Mouse (Mus musculus): Measurements from ENCODE around the gene Rab1a.

DNA sequence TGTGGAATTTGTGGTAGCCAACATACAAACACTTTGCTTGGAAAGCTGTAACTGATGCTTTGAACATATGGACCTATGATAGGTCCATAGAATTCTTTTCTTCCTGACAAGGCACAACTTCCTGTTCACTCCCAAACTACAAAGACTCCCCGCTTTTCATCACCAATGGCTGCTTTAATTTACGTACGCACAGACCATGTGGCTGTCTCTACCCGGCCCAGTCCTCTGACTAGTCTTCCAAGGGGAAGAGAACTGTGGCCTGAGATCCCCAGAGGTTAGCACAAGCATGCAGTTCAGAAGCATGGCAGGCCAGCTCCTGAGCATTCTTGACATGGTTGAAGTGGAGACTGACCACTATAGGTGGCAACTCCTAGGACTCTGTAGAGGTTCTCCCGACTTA lies 27.4 kb downstream of the Rab1a start:
- TF ChIP-seq MYOG (IDR thresholded peaks at IDR 0.05; ENCODE audit: control insufficient read depth, extremely low read depth, insufficient read length) (no peak), CTCF (IDR thresholded peaks at IDR 0.05; ENCODE audit: control insufficient read depth, insufficient read depth, insufficient read length) (no peak), MAX (IDR thresholded peaks at IDR 0.05) (no peak), USF1 (IDR thresholded peaks at IDR 0.05; ENCODE audit: low read depth) (no peak), CEBPB (IDR thresholded peaks at IDR 0.05; ENCODE audit: low read depth) (no peak), FOSL1 (IDR thresholded peaks at IDR 0.05; ENCODE audit: insufficient read depth, low read length, poor library complexity, severe bottlenecking) (no peak), MYOD1 (IDR thresholded peaks at IDR 0.05; ENCODE audit: control insufficient read depth, insufficient read length, low read depth) (no peak)
